Mouse (Mus musculus): ENCODE measurements at regions not wholly inside any gene's neighbourhood (a gene's known extent, or its start where the extent isn't known, plus 50 kb on each side); places are given as distances from the start of the nearest gene placed in this dataset.
"Not testable (repeated sequence)": the region's sequence is repeated elsewhere in the genome, so short reads cannot be mapped to it uniquely, and the experiment has no call there.

DNA sequence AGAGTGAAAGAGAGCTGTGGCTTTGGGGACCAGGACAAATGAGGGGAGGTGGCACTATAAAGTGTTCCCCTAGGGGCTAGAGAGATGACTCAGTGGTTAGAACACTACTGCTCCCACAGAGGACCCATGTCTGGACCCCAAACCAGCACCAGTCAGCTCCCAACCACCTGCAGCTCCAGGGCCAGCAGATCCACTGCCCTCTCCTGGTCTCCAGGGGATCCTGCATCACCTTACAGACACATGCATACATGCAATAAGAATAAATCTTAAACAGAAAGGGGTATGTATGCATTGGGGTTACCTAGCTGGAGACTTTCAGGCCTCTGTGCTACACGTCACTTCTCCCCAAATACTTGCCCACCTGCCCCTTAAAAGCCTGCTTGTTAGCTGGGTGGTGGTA, 93.8 kb upstream of the Zfp706 start:
- no peak for DNase-seq (ENCODE audit: low spot score in 2 of 2)

DNA sequence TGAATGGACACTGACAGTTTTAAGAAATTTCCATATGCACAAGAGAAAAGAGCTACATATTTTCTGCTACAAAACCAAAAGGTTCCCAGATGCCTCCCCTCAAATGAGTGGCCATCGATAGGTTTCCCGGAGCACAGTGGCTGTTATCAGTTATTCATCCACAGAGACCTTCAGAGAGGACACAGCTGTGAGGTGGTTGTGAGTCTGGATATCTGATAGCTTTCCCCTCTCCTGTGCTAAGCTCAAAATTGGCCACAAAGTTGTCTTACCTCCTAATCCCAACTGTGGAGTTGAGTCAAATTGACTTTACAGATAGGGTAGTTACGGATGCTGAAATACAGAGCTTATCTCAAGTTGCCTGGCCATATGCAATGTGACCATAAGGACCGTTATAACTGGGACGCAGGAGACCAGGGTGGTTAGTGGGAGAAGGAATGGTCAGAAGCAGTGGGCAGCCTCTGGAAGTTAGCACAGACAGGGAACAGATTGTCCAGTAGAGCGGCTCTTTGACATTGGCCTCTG, 93.3 kb upstream of the Zfp706 start:
- DNase-seq (ENCODE audit: low spot score in 2 of 2), result no peak

DNA sequence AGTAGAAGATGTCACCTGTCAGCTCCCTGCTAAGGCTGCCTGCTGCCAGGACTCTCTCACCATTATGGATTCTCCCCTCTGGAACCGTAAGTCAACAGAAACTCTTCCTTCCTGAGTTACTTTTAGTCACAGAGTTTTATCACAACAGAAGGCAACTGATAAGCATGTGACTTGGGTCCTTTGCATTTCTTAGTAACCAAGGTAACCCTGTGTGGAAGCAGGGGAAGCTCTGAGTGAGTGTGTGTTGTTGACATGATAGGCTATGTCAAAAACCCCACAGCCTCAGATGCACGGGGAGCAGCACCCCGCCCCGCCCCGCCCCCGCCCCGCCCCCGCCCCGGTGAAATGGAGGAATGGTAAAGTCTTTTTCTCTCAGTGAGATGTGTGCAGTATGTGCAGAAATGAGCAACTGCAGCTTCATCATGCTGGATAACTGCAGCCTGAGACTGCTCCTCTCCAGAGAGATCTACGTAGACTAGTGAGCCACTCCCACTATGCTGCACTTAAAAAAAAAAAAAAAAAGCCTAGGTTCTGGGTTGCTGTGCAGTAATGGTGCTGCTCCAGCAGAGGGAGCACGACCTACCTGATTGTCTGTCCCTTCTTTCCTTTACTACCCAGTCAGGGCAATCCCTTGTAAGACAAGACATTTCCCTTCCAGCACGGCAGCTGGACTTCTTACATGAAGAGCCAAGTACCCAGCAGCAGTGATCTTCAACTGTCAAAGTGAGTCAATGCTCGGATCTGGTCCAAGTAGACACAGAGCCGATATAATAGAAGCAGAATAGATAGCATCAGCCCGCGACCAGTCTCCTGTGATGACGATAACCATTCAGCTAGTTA, 92.6 kb upstream of the Zfp706 start:
- DNase-seq (ENCODE audit: low spot score in 2 of 2), result peak; percentile 37 to 45

DNA sequence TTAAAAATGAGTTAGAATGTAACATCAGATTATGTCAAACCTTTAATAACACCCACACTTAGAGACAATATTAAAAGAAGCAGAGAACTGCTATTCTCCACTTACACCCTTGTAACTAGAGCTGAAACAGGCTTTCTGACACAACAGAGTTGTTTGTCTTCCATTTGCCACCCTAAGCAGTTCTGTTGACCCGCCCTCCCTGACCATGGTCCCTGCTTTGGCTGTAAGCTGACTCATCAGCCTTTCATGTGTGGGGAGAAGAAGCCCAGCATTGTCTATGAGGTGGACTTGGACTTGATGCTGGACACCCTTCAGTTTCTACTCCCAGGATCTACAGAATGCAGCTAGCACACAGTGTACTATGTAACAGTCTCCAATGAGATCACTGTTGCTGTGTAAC, 91.6 kb upstream of the Zfp706 start:
- DNase-seq (ENCODE audit: low spot score in 2 of 2), result no peak

DNA sequence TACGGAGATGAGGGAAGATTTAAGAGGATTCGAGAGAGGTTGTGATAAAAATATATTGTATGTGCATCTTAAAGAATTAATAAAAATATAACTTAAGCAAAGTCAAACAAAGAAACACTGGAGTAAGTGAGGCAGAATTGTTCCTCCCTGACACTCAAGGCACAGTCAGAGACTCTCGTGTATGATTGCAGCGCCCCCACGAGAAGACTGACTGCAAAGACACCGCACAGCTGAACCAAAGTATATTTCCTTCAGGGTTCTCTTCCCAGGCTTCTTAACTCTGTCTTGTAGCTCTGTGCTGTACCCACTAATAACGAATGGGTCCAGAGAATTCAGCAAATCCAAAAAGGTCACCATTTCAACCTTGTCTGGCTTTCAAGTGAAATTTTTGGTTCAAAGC, 89.9 kb upstream of the Zfp706 start:
- DNase-seq (ENCODE audit: low spot score in 2 of 2), result no peak

DNA sequence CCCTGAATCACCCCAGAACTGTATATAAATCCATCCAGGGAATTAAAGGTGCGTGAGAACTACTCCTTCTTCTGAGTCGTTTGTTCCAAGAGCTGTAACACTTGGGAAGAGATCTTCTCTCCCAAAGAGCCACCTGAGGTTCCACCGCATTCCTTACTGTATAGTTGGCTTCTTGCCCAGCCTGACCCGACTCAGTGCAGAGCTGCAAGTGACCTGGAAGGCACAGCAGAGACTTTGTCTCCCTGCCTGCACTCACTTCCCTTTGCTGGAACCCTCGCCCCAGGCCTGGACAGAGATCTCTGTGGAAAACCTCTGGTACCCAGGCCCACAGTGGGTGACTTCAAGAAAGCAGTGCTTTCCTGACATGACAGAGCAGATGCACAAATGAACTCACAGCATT, 83.6 kb upstream of the Zfp706 start:
- DNase-seq (ENCODE audit: low spot score in 2 of 2), result not testable (repeated sequence)

DNA sequence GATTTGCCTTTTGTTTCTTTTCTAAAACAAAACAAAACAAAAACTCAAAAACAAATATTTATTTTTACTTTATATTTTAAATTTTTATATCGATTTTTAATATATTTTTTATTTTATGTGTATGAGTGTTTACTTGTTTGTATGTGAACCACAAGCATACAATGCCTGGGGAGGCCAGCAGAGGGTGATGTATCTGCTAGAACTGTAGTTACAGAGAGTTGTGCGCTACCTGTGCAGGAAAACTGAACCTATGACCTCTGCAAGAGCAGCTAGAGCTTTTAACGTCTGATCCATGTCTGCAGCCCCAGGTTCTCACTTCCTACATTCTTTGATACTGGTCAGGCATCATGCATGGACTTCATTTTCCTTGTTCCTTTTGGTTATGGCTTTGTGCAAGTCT, 76.2 kb upstream of the Zfp706 start:
- DNase-seq (ENCODE audit: low spot score in 2 of 2), result no peak

DNA sequence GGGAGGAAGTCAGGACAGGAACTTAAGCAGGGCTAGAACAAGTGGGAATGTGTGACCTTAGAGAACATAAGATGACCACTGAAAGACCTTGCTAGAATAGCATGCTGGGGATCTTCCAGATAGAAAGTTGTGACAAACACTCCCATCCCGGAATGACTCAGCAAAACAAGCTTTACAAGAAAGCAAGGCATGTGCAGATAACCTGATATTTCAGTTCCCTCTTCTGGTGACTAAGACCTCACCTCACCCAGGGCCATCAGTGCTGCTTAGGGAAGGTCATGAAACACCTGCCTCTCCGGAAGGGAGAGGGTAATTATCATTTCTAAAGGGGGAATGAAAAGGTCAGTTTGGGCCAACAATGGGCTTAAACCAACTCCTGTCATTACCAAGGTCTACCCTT, 74.3 kb upstream of the Zfp706 start:
- DNase-seq (ENCODE audit: low spot score in 2 of 2), result no peak

DNA sequence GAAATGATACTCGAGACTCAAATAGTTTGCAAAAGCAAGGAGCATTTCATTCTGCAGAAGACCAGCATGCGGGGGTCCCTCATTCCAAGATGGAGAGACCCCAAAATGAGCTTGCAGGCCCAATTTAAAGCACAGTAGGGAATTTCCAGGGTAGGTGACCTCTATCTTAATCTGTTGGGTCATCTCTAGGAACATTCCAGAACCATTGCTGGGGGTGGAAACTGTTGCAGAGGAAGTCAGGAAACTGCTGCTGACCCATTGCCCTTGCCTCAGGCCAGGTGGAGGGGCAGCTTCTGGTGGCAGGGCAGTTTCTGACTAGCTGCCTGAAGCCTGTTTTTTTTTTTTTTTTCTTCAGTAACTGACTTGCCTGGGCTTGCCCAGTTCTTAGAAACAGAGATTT, 73.4 kb upstream of the Zfp706 start:
- DNase-seq (ENCODE audit: low spot score in 2 of 2), result no peak

DNA sequence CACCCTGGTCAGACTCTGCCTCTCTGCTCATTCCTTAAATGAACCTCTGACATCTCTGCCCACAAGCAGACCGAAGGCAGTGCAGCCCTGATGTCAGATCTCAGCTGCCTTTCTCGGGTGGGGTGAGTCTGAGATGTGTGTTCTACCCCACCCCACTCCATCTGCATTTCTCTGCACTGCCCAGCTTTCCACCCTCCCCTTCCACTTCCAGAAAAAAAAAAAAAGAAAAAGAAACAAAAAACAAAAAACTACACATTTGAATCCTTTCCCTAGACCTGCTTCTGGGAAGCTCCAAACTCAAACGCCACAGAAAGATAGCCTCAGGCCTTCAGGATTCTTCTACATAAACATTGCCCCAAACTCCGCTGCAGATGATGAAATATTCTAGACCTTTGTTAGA, 72.8 kb upstream of the Zfp706 start:
- DNase-seq (ENCODE audit: low spot score in 2 of 2), result no peak

DNA sequence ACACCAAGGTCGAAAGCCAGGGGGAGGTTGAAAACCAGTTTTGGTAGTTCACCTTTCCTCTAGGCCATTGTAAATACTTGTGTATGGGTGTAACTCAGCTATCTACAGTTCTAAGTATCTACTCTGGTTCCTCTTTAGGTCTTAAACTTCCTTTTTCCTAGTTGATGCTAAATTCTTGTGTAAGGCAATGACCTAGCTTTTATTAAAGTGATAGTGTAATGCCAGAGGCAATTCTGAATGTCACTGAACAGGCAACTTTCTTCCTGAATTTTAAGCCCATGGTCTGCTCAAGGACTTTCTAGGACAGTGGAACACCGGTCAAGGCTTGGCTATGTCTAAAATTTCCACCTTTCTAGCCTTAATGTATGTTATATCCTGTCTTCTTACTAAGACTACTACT, 66.6 kb upstream of the Zfp706 start:
- not testable (repeated sequence) for DNase-seq (ENCODE audit: low spot score in 2 of 2)

DNA sequence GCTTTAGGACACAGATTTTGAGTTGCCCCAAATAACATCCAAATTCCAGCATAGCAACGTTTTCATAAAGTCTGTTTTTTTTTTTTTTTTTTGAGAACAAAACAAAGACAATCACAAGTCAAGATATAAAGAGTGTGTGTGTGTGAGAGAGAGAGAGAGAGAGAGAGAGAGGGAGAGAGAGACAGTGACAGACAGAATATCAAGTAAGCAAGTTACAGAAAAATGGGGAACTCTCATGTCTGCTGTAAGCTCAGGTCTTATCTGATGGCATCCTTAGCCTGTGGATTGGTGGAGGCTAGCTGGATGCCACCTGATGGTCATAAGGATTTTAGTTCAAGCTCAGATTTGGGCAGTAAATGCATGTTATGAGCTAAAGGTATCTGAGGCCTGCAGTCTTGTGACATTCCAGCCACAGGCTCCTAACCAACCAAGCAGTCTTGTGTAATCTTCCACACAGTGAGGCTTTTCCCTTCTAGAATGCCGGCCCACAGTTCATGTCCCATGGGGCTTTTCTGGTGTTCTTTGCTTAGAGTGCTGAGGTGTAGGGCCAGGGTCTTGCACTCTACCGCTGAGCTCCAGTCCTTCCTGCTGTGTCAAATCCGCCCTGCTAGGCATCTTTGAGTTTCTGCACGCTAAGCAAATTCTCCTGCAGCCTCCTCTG, 64.8 kb upstream of the Zfp706 start:
- DNase-seq (ENCODE audit: low spot score in 2 of 2), result no peak

DNA sequence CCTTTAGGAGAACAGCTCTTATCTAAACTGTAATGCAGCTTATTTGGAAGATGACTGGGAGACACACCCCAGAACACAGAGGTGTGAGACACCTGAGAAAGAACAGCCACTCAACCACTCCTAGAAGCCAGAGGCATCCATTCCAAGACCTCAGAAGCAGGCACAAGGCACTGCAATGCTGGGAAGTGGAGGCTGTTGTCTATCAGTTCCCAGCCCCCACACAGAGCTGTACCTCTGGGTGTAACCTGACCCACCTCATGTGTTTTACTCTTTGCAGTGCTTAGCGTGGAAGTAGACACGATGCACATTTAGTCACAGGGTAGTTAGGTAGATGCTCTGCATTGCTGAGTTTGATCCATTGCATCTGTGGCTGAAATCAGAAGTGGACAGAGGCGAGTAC, 62.6 kb upstream of the Zfp706 start:
- DNase-seq (ENCODE audit: low spot score in 2 of 2), result no peak

DNA sequence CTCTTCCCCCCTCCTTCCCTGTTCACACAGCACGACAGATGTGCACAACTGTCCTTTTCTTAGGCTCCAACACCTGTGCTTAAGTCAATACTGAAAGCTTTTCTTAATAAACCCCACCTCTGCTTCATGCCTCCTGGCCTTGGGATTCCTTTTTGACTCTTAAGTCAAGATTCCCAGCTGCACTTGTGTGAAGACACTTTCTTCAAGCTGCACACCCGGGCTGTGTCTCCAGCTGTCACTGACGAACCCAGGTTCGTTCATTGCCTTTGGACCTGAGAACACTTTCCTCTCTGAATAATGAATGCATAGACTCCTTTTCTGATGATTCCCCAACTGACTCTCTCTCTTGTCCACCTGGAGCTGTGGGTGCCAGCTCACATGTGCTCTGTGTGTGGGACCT, 59.8 kb upstream of the Zfp706 start:
- DNase-seq (ENCODE audit: low spot score in 2 of 2), result no peak

DNA sequence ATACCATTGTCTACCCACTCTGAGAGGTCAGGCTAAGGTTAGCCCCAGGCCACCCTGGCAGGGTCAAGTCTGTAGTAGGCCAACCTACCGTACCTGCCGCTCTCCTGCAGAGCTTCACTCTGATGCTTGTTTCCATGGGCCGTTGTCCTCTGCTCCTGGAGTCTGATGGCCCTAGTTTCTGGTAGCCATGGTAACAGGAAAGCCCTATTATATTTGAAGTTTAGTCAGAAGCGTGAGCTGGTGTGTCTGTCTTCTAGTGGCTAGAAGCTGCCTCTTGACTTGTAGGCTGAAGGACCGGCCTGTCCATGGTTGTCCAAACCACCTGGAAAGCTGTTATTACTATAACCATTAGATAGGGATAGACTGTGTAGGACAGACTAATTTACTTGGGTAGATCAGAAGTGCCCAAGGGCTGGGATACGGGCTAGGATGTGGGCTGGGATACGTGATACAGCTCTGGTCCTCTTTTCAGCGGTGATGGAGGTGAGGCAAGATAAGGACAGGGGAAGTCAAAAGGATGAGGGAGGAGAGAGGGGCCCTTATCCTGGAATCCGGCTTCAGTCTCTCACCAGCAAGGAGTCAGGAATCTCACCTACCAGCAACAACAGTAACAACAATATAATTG, 58.5 kb upstream of the Zfp706 start:
- no peak for DNase-seq (ENCODE audit: low spot score in 2 of 2)

DNA sequence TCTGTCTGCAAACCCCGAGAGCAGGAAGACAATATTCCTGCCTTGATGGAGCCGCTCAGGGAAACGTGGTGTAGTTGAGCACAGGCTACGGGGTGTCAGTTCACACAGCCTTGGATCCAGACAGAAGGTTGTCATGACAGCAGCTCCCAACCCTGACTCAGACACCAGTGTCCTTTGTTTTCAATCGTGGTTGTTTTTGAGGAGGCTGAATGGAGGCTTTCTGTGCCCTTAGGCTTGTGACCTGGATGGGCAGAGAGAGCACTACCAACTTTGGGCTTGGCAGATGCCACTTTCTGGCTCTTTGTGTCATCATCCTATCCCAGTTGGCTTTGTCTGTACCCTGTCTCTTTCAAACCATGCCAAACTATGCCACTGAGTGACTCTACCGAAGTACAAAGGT, 57.8 kb upstream of the Zfp706 start:
- no peak for DNase-seq (ENCODE audit: low spot score in 2 of 2)

DNA sequence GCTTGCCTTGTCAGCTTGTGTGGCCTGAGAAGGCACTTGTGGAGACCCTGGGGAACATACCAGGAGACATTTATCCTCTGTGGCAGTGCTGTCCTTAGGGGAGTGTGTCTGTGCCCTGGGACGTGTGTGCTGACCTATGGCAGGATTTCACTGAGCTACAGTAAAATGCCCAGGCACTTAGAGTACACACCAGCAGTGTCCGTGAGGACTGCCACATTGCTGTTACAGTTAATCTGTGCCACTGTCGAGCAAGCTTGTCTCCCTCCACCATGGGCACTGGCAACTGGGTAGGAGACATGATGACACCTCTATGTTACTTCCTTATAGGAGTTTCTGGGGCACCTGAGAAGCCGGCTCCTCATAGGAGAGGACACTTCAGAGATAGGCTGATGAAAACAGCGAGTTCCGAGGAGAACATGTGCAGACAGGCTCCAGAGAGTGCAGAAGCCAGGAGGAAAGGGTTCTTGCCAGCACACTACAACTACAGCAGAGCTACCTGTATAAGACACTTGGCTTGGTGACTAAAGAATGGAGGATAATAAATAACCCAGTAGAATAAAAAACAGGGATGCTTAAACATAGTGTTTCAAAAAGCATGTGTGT, 56.3 kb upstream of the Zfp706 start:
- no peak for DNase-seq (ENCODE audit: low spot score in 2 of 2)

DNA sequence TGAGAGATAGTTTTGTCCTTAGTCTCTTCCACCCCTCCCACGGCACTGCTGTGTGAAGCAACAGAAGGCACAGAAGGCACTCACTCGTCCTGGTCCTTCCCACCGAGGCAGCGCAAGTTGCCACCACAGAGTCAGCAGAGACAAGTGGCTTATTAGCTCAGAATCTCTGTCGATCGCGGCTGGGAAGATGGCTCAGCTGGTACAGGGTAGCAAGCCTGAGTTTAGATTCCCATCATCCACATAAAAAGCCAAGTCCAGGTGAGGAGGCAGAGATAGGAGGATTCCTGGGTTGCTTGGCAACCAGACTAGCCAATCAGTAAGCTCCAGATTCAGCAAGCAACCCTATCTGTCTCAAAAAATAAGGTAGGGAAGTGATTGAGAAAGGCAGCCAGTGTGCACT, 55.0 kb upstream of the Zfp706 start:
- DNase-seq (ENCODE audit: low spot score in 2 of 2), result no peak

DNA sequence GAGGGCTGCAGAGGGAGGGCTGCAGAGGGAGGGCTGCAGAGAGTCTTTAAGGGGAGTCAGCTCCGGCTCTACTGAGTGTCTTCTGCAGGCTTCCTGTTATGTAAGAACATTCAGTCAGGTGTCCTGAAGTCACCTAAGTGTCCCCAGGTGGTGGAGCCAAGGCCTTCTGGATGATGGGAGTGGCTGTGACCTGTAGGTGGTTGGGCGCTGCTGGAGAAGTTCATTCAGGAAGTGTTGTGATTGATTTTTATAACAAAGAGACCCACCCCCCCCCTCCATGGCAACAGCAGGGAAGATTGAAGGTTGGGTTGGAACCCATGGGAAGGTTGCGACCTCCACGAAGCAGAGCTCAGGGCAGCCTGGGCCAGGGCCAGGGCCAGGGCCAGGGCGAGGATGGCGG, 53.9 kb upstream of the Zfp706 start:
- no peak for DNase-seq (ENCODE audit: low spot score in 2 of 2)

DNA sequence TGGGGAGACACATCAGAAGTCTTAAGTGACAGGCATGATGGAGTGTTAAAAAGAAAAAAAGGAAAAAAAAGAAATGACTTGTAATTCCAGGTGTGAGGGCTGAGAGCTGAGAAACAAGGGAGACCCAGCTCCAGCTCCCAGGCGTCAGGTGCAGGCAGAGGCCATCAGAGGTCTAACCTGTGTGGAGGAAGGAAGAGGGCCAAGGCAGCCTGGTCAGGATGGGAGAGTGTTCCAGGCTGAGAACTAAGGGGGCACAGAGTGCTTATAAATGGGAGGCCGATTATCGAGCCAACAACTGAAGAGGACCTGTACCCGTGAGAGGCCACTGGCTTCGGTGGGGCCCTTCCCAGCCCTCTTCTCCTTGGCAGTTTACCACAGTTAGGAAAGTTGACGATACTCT, 53.3 kb upstream of the Zfp706 start:
- DNase-seq (ENCODE audit: low spot score in 2 of 2), result no peak

Data from layer of hippocampus, postnatal 14 days (tissue).